Mouse (Mus musculus) neural tube, embryonic 14.5 days (tissue): Measurements from ENCODE around the gene Ang2. TPM values are rescaled to one million over a fixed set of nuclear protein-coding genes. Genes with fewer than 3 reads are reported as not detected.
"Not testable (repeated sequence)": the region's sequence is repeated elsewhere in the genome, so short reads cannot be mapped to it uniquely, and the experiment has no call there.

Experiments
- ATAC-seq: fragments of 200-750 bp; cut with Nextera tagmentation; 2 replicates; pipeline ENCODE4 v1.8.0; 2017; ENCODE audit warnings: low read depth, mild to moderate bottlenecking, moderate TSS enrichment, moderate library complexity
- H3K27ac ChIP-seq: fragments of 300-500 bp; sonication (generic); 2 replicates; pipeline ENCODE4 v1.5.1; 2014; ENCODE audit warnings: low read depth, mild to moderate bottlenecking, control low read depth, low read length, moderate library complexity, mixed read lengths
- H3K27me3 ChIP-seq: fragments of 300-500 bp; sonication (generic); 2 replicates; pipeline ENCODE4 v1.6.1; 2014; ENCODE audit warnings: low read length; ENCODE audit not compliant: control insufficient read depth, insufficient read depth
- H3K36me3 ChIP-seq: fragments of 300-500 bp; sonication (generic); 2 replicates; pipeline ENCODE4 v1.6.1; 2014; ENCODE audit warnings: low read length, mixed read lengths; ENCODE audit not compliant: control insufficient read depth, insufficient read depth
- H3K4me1 ChIP-seq: fragments of 300-500 bp; sonication (generic); 2 replicates; pipeline ENCODE4 v1.6.1; 2014; ENCODE audit warnings: low read length; ENCODE audit not compliant: control insufficient read depth, insufficient read depth
- H3K4me2 ChIP-seq: fragments of 300-500 bp; sonication (generic); 2 replicates; pipeline ENCODE4 v1.6.1; 2014; ENCODE audit warnings: mild to moderate bottlenecking, low read depth, low read length, control low read depth
- H3K4me3 ChIP-seq: fragments of 300-500 bp; sonication (generic); 2 replicates; pipeline ENCODE4 v1.5.1; 2014; ENCODE audit warnings: low read depth, low read length, control low read depth, mixed read lengths
- H3K9ac ChIP-seq: fragments of 300-500 bp; sonication (generic); replicated peaks from 2 replicates; pipeline ENCODE4 v1.6.1; 2014; ENCODE audit warnings: low read depth, mild to moderate bottlenecking, control low read depth, low read length, mixed read lengths
- H3K9me3 ChIP-seq: fragments of 300-500 bp; sonication (generic); 2 replicates; pipeline ENCODE4 v1.6.1; 2016; ENCODE audit warnings: low read length; ENCODE audit not compliant: control insufficient read depth
- WGBS: fragments of 180-500 bp; shearing (Covaris S2); extraction: QIAGEN DNeasy Blood & Tissue Kit; methylation state at CpG from one replicate; pipeline ENCODE4 v1.1.7; 2014; 5-methylcytosine and 5-hydroxymethylcytosine counted together
- polyA plus RNA-seq: library from polyadenylated mRNA; unstranded; fragments of >200 nt; fragmentation: Nextera tagmentation; extraction: Ambion mirVana; gene quantifications from 2 replicates; pipeline ENCODE4 v1.2.1, GENCODE M21; 2014

Ang2 gene
- not detected in 2 replicates for polyA plus RNA-seq

GRCm38 (mm10) chr14:51199098-51200023, at the start of gene Ang2:
Gene Ang2, minus strand, starts transcription at chr14:51199148.
- H3K36me3 ChIP-seq = no peaks in the 10 kb centered on the region
- WGBS = 86% methylated on average over 5 of the region's 5 CpGs
- ATAC-seq = no peak
- no peaks in the 10 kb centered on the region for H3K27me3 ChIP-seq
- H3K9ac ChIP-seq = no peak within 1 kb of the TSS
- no peak within 1 kb of the TSS for H3K4me3 ChIP-seq
- H3K4me2 ChIP-seq = no peak within 1 kb of the TSS
- no peaks in the 10 kb centered on the region for H3K4me1 ChIP-seq
- no peak within 1 kb of the TSS for H3K27ac ChIP-seq
- H3K9me3 ChIP-seq = no peaks in the 10 kb centered on the region

GRCm38 (mm10) chr14:51247736-51248135, 48.8 kb upstream of the Ang2 start:
- Histone ChIP-seq H3K9me3 (no peaks in the 10 kb centered on the region), H3K36me3 (no peaks in the 10 kb centered on the region), H3K4me1 (no peaks in the 10 kb centered on the region), H3K9ac (no peak overlapping the region), H3K27me3 (no peaks in the 10 kb centered on the region), H3K4me2 (no peak overlapping the region), H3K27ac (no peak overlapping the region), H3K4me3 (no peak overlapping the region)
- WGBS = 64% methylated on average over 1 of the region's 1 CpGs
- ATAC-seq = no peak

DNA sequence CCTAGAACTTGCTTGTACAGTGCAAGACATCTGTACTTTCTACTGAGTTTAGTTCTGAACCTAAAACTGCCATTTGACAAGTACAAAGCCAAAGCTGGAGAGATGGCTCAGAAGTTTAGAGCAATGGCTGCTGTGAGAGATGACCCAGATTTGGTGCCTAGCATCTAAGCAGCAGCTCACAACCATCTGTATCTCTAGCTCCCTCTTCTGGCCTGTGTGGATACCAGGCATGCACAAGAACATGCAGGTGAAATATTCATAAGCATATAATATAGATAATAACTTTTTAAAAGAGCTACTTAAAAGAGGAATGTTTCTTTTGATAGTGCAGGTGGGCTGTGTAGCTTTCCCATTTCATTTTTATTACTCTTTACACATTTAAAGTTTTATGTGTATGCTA, 42.0 kb upstream of the Ang2 start:
- Histone ChIP-seq H3K9me3 (no peaks in the 10 kb centered on the region), H3K9ac (no peak overlapping the region), H3K4me3 (no peak overlapping the region), H3K27me3 (no peaks in the 10 kb centered on the region), H3K4me1 (no peaks in the 10 kb centered on the region), H3K36me3 (no peaks in the 10 kb centered on the region), H3K4me2 (no peak overlapping the region), H3K27ac (no peak overlapping the region)
- ATAC-seq = no peak

- 65% methylated on average over 1 of the region's 1 CpGs for WGBS
- H3K4me2 ChIP-seq, H3K36me3 ChIP-seq, H3K9ac ChIP-seq, H3K27me3 ChIP-seq, H3K27ac ChIP-seq, H3K4me3 ChIP-seq, H3K9me3 ChIP-seq, H3K4me1 ChIP-seq, ATAC-seq: not testable (repeated sequence)
Measured at GRCm38 (mm10) chr14:51237488-51237887, 38.5 kb upstream of the Ang2 start.

DNA sequence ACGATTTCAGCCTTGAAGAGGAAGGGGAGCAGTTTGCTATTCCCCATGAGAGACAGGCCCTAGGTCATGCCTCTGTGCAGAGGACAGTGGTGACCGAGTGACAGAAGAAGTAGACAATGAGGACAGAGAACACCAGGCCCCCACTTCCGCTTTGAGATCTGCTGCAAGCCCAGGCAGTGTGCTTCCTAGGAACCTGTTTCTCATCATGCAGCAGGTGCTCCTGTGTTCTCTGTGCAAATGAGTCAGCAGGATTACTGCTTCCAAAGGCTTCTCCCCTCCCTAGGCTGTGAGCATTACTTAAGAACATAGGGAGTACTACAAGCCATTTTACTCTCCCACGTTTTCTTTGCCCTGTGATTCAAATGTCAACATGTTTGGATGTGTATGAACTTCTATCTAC, 30.7 kb upstream of the Ang2 start:
- not testable (repeated sequence) for H3K27me3 ChIP-seq, H3K27ac ChIP-seq, H3K4me3 ChIP-seq, H3K4me2 ChIP-seq, H3K4me1 ChIP-seq, H3K9me3 ChIP-seq, ATAC-seq, H3K9ac ChIP-seq, H3K36me3 ChIP-seq
- WGBS = 74% methylated on average over 4 of the region's 4 CpGs

DNA sequence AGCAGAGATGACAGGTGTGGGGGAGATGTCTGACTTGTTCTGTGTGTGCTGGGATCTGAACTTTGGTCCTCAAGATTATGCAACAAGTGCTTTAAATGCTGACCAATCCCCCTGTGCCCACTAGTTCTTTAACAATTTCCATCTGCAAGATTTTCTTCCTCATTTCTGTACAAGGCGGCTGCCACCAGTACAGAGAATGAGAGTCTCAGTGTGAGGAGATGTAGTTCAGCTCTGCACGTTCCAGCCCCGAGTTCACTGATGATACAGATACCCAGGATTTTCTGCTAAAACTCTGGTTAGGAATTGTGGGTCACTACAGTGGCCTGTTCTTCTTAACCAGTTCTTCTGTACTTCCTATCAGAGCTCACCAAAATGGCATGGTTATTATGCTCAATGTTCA, 21.1 kb upstream of the Ang2 start:
- H3K9ac ChIP-seq, H3K4me3 ChIP-seq, H3K27me3 ChIP-seq, H3K36me3 ChIP-seq, H3K9me3 ChIP-seq, ATAC-seq, H3K27ac ChIP-seq, H3K4me2 ChIP-seq, H3K4me1 ChIP-seq: not testable (repeated sequence)
- 96% methylated on average over 3 of the region's 3 CpGs for WGBS

- no peak for ATAC-seq
Measured at GRCm38 (mm10) chr14:51203115-51203514, 4.2 kb upstream of the Ang2 start, which contains the start of gene Ear14. Gene Ear14, plus strand, starts transcription at chr14:51203391.

DNA sequence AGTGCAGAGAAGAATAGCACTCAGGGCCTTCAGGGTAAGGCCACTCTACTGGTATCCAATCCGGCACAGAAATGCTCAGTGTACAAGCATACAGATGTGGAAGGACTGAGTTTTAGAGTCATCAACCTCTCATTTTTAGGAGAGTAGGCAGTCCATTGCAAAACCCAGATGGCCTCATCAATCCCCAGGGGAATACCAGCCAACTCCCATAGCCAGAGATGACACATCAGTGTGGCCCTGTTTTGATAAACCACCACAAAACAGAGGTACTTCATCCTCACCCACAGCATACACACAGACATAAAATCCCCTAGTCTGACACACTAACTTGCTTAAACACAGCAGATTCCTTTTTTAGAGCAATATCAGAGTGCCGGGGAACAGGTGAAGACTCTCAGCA, 1.5 kb upstream of the Ang2 start:
- ATAC-seq = no peak
- 91% methylated on average over 2 of the region's 2 CpGs for WGBS

More at GRCm38 (mm10) chr14:51203115-51203514, 4.2 kb upstream of the Ang2 start, which contains the start of gene Ear14:
- no peak within 1 kb of the TSS for H3K4me2 ChIP-seq
- H3K36me3 ChIP-seq = no peaks in the 10 kb centered on the region
- no peaks in the 10 kb centered on the region for H3K27me3 ChIP-seq
- H3K9me3 ChIP-seq = no peaks in the 10 kb centered on the region
- no peaks in the 10 kb centered on the region for H3K4me1 ChIP-seq
- H3K4me3 ChIP-seq = no peak within 1 kb of the TSS
- H3K27ac ChIP-seq = no peak within 1 kb of the TSS
- H3K9ac ChIP-seq = no peak within 1 kb of the TSS
- WGBS = 90% methylated on average over 2 of the region's 2 CpGs

GRCm38 (mm10) chr14:51200054-51200453, 1.1 kb upstream of the Ang2 start:
- Histone ChIP-seq H3K4me3 (no peak overlapping the region), H3K4me1 (no peaks in the 10 kb centered on the region), H3K9ac (no peak overlapping the region), H3K27ac (no peak overlapping the region), H3K9me3 (no peaks in the 10 kb centered on the region), H3K36me3 (no peaks in the 10 kb centered on the region), H3K27me3 (no peaks in the 10 kb centered on the region), H3K4me2 (no peak overlapping the region)
- ATAC-seq = no peak
- WGBS = 87% methylated on average over 2 of the region's 2 CpGs

More for the DNA sequence above, 1.5 kb upstream of the Ang2 start:
- no peak overlapping the region for H3K9ac ChIP-seq
- H3K27ac ChIP-seq = no peak overlapping the region
- H3K36me3 ChIP-seq = no peaks in the 10 kb centered on the region
- no peak overlapping the region for H3K4me3 ChIP-seq
- H3K4me2 ChIP-seq = no peak overlapping the region
- H3K4me1 ChIP-seq = no peaks in the 10 kb centered on the region
- no peaks in the 10 kb centered on the region for H3K9me3 ChIP-seq
- no peaks in the 10 kb centered on the region for H3K27me3 ChIP-seq
